Mouse (Mus musculus) liver, postnatal 0 days (tissue): ENCODE data around the gene Rbsn. TPM values are rescaled to one million over a fixed set of nuclear protein-coding genes. Genes with fewer than 3 reads are reported as not detected.

Experiments used
- ATAC-seq: fragments of 200-750 bp; cut with Nextera tagmentation; 2 replicates; pipeline ENCODE4 v1.8.0; 2017; ENCODE audit warnings: mild to moderate bottlenecking, moderate library complexity
- DNase-seq: peaks from one replicate; pipeline ENCODE4 v3.0.0-alpha.2; 2016
- H3K27ac ChIP-seq: fragments of 300-500 bp; sonication (generic); 2 replicates; pipeline ENCODE4 v1.5.1; 2014; ENCODE audit warnings: antibody characterized with exemption, moderate library complexity, mild to moderate bottlenecking, low read depth
- H3K27me3 ChIP-seq: fragments of 300-500 bp; sonication (generic); 2 replicates; pipeline ENCODE4 v1.6.1; 2014; ENCODE audit warnings: low read length, control low read depth, mixed read lengths; ENCODE audit not compliant: insufficient read depth
- H3K36me3 ChIP-seq: fragments of 300-500 bp; sonication (generic); replicated peaks from 2 replicates; pipeline ENCODE4 v1.6.1; 2014; ENCODE audit warnings: mild to moderate bottlenecking, control low read depth, low read length, moderate library complexity, mixed read lengths; ENCODE audit not compliant: insufficient read depth
- H3K4me1 ChIP-seq: fragments of 300-500 bp; sonication (generic); 2 replicates; pipeline ENCODE4 v1.6.1; 2014; ENCODE audit warnings: antibody characterized with exemption, mild to moderate bottlenecking, control low read depth; ENCODE audit not compliant: insufficient read depth
- H3K4me2 ChIP-seq: fragments of 300-500 bp; sonication (generic); 2 replicates; pipeline ENCODE4 v1.6.1; 2014; ENCODE audit warnings: low read depth, mild to moderate bottlenecking, low read length, moderate library complexity, mixed read lengths
- H3K4me3 ChIP-seq: fragments of 300-500 bp; sonication (generic); 2 replicates; pipeline ENCODE4 v1.5.1; 2014; ENCODE audit warnings: low read depth, low read length
- H3K9ac ChIP-seq: fragments of 300-500 bp; sonication (generic); replicated peaks from 2 replicates; pipeline ENCODE4 v1.6.1; 2014; ENCODE audit warnings: mild to moderate bottlenecking, moderate library complexity
- H3K9me3 ChIP-seq: fragments of 300-500 bp; sonication (generic); 2 replicates; pipeline ENCODE4 v1.6.1; 2016; ENCODE audit warnings: mild to moderate bottlenecking, control low read depth, low read length, mixed read lengths
- CTCF ChIP-seq: sonication (generic); IDR thresholded peaks from 2 replicates; pipeline ENCODE4 v1.5.1; 2016; ENCODE audit warnings: antibody characterized with exemption, low read depth
- EP300 ChIP-seq: IDR thresholded peaks from 2 replicates; pipeline ENCODE4 v1.6.1; 2016; ENCODE audit warnings: antibody characterized with exemption, low read depth, mild to moderate bottlenecking
- WGBS: fragments of 180-500 bp; shearing (Covaris S2); extraction: QIAGEN DNeasy Blood & Tissue Kit; methylation state at CpG from one replicate; pipeline ENCODE4 v1.1.7; 2014; ENCODE audit not compliant: insufficient replicate concordance; 5-methylcytosine and 5-hydroxymethylcytosine counted together
- polyA plus RNA-seq: library from polyadenylated mRNA; unstranded; fragments of >200 nt; fragmentation: Nextera tagmentation; extraction: Ambion mirVana; gene quantifications from 2 replicates; pipeline ENCODE4 v1.2.1, GENCODE M21; 2015

Gene Rbsn
- polyA plus RNA-seq, 1 experiment from 2014 or later: 6.2 TPM

- Histone ChIP-seq H3K36me3 (peaks cover 58% of the 10 kb centered on the region), H3K4me2 (no peak overlapping the region), H3K27ac (no peak overlapping the region), H3K27me3 (no peaks in the 10 kb centered on the region), H3K4me1 (no peaks in the 10 kb centered on the region), H3K9me3 (no peaks in the 10 kb centered on the region), H3K9ac (no peak overlapping the region), H3K4me3 (no peak overlapping the region)
- TF ChIP-seq CTCF (no peak), EP300 (no peak)
- DNase-seq (no peak), ATAC-seq (no peak)
- WGBS: 79% methylated on average over 8 of the region's 8 CpGs
These were observed 15.3 kb downstream of the Rbsn start for GRCm38 (mm10) chr6:92199414-92199813.

GRCm38 (mm10) chr6:92184178-92184577 lies 30.5 kb downstream of the Rbsn start:
- ATAC-seq (peak; percentile 37), DNase-seq (peak; percentile 27)
- H3K9ac ChIP-seq: peak overlapping the region; percentile 81
- no peak overlapping the region for H3K27ac ChIP-seq
- H3K27me3 ChIP-seq: no peaks in the 10 kb centered on the region
- whole genome bisulfite sequencing: 3% methylated on average over 10 of the region's 10 CpGs
- peaks cover 8% of the 10 kb centered on the region for H3K4me1 ChIP-seq
- H3K36me3 ChIP-seq: peaks cover 17% of the 10 kb centered on the region
- H3K4me2 ChIP-seq: peak overlapping the region; percentile 86
- TF ChIP-seq CTCF (peak; percentile 32), EP300 (no peak)
- no peaks in the 10 kb centered on the region for H3K9me3 ChIP-seq
- peak overlapping the region; percentile 76 for H3K4me3 ChIP-seq

- ATAC-seq (peak; percentile 88), DNase-seq (peak; percentile 78)
- Histone ChIP-seq H3K9me3 (no peaks in the 10 kb centered on the region), H3K9ac (peak within 1 kb of the TSS; percentile 81), H3K4me2 (peak within 1 kb of the TSS; percentile 86), H3K27me3 (no peaks in the 10 kb centered on the region), H3K4me3 (peak within 1 kb of the TSS; percentile 76), H3K36me3 (peaks cover 14% of the 10 kb centered on the region), H3K4me1 (peaks cover 8% of the 10 kb centered on the region), H3K27ac (0 out of 2 replicates have a peak within 1 kb of the TSS, but pooled peaks have one; percentile 23)
- TF ChIP-seq CTCF (no peak), EP300 (no peak)
- under 1% methylated on average over 42 of the region's 42 CpGs for WGBS
These were observed 31.0 kb downstream of the Rbsn start, which contains the start of gene Mrps25 for GRCm38 (mm10) chr6:92183621-92184131. TSS of gene Mrps25 (minus strand) at chr6:92184033.

GRCm38 (mm10) chr6:92176450-92176849 lies 38.3 kb downstream of the Rbsn start:
- TF ChIP-seq EP300 (no peak), CTCF (no peak)
- WGBS: 77% methylated on average over 1 of the region's 1 CpGs
- H3K36me3 ChIP-seq: peaks cover 41% of the 10 kb centered on the region

GRCm38 (mm10) chr6:92162724-92163123 lies 52.0 kb downstream of the Rbsn start:
- Histone ChIP-seq H3K9me3 (no peaks in the 10 kb centered on the region), H3K4me3 (no peak overlapping the region), H3K9ac (no peak overlapping the region), H3K27me3 (no peaks in the 10 kb centered on the region), H3K4me1 (no peaks in the 10 kb centered on the region), H3K4me2 (no peak overlapping the region), H3K27ac (no peak overlapping the region), H3K36me3 (peaks cover 88% of the 10 kb centered on the region)
- WGBS: 75% methylated on average over 1 of the region's 1 CpGs
- no peak for ATAC-seq
- TF ChIP-seq CTCF (no peak), EP300 (no peak)
- DNase-seq: no peak

More at GRCm38 (mm10) chr6:92176450-92176849, 38.3 kb downstream of the Rbsn start:
- ATAC-seq (no peak), DNase-seq (no peak)
- H3K9me3 ChIP-seq: no peaks in the 10 kb centered on the region
- H3K4me2 ChIP-seq: no peak overlapping the region
- H3K9ac ChIP-seq: no peak overlapping the region
- no peak overlapping the region for H3K27ac ChIP-seq
- no peaks in the 10 kb centered on the region for H3K27me3 ChIP-seq
- H3K4me3 ChIP-seq: no peak overlapping the region
- H3K4me1 ChIP-seq: no peaks in the 10 kb centered on the region

- WGBS: 75% methylated on average over 3 of the region's 3 CpGs
- Histone ChIP-seq H3K36me3 (peaks cover 95% of the 10 kb centered on the region), H3K4me1 (no peaks in the 10 kb centered on the region), H3K9ac (no peak overlapping the region), H3K4me2 (no peak overlapping the region), H3K27me3 (no peaks in the 10 kb centered on the region), H3K9me3 (no peaks in the 10 kb centered on the region), H3K4me3 (no peak overlapping the region), H3K27ac (no peak overlapping the region)
- DNase-seq (no peak), ATAC-seq (no peak)
- TF ChIP-seq CTCF (no peak), EP300 (no peak)
These were observed 55.9 kb downstream of the Rbsn start for GRCm38 (mm10) chr6:92158801-92159200.
